Mouse (Mus musculus): Measurements from ENCODE around the gene Lce1a1. TPM values are rescaled to one million over a fixed set of nuclear protein-coding genes. Genes with fewer than 3 reads are reported as not detected.
"Not testable (repeated sequence)": the region's sequence is repeated elsewhere in the genome, so short reads cannot be mapped to it uniquely, and the experiment has no call there.

The Lce1a1 gene
- not detected in 2 replicates for polyA plus RNA-seq (2016; fragmentation: Nextera tagmentation; extraction: Ambion mirVana)

DNA sequence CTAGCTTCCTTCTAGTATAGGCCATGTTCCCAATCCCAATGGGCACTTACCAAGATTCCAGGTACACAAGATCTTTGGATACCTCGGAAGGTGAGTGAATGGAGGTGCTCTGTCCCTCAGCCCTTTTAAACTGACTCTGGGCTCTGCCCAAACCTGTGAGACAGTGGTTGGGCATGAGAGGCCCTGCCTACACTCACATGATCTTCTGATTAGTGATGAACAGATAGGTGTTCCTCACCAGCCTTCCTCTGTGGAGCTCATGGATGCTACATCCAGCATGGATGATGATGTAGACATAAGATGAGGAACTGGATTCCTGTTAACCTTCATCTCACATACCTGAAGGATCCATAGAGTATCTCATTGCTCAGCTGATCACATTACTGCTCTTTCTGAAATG is at the start of gene Lce1a1:
Gene Lce1a1 (minus strand): TSS at position 101 of the 400 bp plus-strand sequence.
- Histone ChIP-seq H3K27ac (no peak within 1 kb of the TSS), H3K9ac (no peak within 1 kb of the TSS), H3K4me2 (replicated peaks) (no peak within 1 kb of the TSS), H3K36me3 (no peaks in the 10 kb centered on the region), H3K4me3 (no peak within 1 kb of the TSS), H3K27me3 (replicated peaks) (no peaks in the 10 kb centered on the region), H3K9me3 (no peaks in the 10 kb centered on the region), H3K4me1 (no peaks in the 10 kb centered on the region)
- ATAC-seq (ENCODE audit: low FRiP score, low read depth), result no peak
- WGBS, result 90% methylated on average over 1 of the region's 1 CpGs

DNA sequence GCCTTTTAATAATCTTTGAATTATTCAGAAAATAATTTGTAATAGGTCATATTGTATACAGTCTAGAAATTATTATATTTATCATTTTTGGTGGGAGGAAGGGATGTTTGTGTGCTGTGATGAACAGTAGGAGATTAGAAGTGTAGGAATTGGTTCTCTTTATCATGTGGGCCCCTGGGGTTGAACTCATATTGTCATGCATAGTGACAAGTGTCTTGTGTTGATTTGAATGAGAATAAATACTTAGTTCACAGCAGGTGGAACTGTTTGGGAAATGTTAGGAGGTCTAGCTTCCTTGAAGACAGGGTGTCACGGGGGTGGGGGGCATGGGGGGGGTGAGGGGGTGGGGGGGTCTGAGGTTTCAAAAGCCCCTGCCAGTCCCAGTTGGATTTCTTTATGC is 46.5 kb upstream of the Lce1a1 start:
- no peak for ATAC-seq (ENCODE audit: low FRiP score, low read depth)
- no peaks in the 10 kb centered on the region for H3K36me3 ChIP-seq
- H3K9ac ChIP-seq, result no peak overlapping the region
- WGBS, result 17% methylated on average over 1 of the region's 1 CpGs
- H3K27ac ChIP-seq, result no peak overlapping the region
- H3K4me3 ChIP-seq, result no peak overlapping the region
- H3K4me2 ChIP-seq (replicated peaks), result no peak overlapping the region
- H3K27me3 ChIP-seq (replicated peaks), result no peaks in the 10 kb centered on the region
- H3K9me3 ChIP-seq, result no peaks in the 10 kb centered on the region
- no peaks in the 10 kb centered on the region for H3K4me1 ChIP-seq

DNA sequence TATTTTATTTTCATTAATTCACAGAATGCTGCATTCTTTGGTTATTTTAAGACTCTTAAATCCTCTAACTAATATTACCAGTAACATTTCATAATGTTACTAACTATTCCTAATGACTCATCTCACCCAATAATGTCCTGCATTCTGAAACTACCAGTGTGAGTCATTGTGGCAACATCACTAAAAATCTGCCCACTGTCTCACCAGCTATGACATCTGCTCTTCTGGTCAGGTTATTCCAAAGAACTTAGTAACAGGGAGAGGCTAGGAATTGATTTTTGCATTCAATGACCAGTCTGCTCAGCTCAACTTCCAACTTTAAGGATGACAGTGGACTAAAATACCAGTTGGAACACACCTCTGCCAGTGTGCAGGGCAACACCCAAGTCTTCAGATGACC is 43.6 kb upstream of the Lce1a1 start:
- H3K4me2 ChIP-seq (replicated peaks), result no peak overlapping the region
- H3K36me3 ChIP-seq, result no peaks in the 10 kb centered on the region
- no peak overlapping the region for H3K4me3 ChIP-seq
- no peaks in the 10 kb centered on the region for H3K27me3 ChIP-seq (replicated peaks)
- no peak overlapping the region for H3K27ac ChIP-seq
- no peak overlapping the region for H3K9ac ChIP-seq
- H3K9me3 ChIP-seq, result no peaks in the 10 kb centered on the region
- ATAC-seq (ENCODE audit: low FRiP score, low read depth), result no peak
- H3K4me1 ChIP-seq, result no peaks in the 10 kb centered on the region

DNA sequence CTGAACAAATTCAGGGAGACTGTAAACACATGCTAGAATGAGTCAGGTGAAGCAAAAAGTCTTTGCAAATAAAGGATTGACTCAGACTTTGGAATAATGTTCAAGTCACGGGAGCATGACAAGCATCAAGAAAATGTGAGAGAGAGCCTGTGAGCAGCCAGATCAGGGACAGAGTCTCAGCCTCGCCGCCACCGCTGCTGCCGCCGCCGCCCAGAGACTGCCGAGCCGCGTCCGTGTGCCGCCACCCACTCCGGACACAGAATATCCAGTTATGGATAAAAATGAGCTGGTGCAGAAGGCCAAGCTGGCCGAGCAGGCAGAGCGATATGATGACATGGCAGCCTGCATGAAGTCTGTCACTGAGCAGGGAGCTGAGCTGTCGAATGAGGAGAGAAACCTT is 41.0 kb upstream of the Lce1a1 start:
- not testable (repeated sequence) for H3K27me3 ChIP-seq (replicated peaks); ATAC-seq (ENCODE audit: low FRiP score, low read depth); H3K9ac ChIP-seq; H3K9me3 ChIP-seq; H3K4me1 ChIP-seq; H3K4me2 ChIP-seq (replicated peaks); H3K36me3 ChIP-seq; H3K27ac ChIP-seq; H3K4me3 ChIP-seq
- WGBS, result 84% methylated on average over 16 of the region's 16 CpGs

DNA sequence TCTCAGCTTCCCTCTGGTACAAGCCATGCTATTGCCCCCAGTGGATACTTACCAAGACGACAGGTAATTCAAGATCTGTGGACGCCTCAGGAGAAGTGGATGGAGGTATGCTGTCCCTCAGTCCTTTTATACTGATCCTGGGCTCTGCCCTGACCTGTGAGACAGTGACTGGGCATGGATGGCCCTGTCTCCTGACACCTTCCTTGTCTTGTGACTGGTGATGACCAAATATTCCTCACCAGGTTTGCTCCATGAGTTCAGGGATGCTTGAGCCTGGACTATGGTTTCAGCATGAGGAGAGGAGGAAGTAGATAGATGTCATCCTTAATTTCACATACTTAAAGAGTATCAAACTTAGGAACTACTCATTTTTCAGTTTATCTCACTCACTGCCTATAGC is 39.0 kb upstream of the Lce1a1 start, which contains the start of gene Lce1d:
Gene Lce1d (minus strand): TSS at position 101 of the 400 bp plus-strand sequence.
- no peak within 1 kb of the TSS for H3K4me2 ChIP-seq (replicated peaks)

DNA sequence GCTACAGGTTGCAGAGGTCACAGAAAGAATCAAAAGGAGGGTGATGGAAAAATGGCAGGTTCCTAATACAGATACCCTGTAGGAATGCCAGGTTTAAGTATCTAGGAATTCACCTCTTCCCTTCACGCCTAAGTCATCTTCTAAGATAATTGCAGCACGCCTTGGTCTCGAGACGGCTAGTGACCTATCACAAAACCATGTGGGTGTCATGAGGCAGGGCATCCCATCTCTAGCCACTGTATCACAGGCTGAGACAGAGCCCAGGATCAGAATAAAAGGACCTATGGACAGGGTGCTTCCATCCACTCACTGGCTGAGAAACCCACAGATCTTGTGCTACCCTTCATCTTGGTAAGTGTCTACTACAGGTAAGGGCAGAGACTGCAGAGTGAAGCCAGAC is 30.8 kb upstream of the Lce1a1 start, which contains the start of gene Lce1c:
Gene Lce1c (plus strand): TSS at position 301 of the 400 bp plus-strand sequence.
- 91% methylated on average over 4 of the region's 4 CpGs for WGBS
- Histone ChIP-seq H3K4me2 (replicated peaks) (no peak within 1 kb of the TSS), H3K27ac (no peak within 1 kb of the TSS), H3K36me3 (no peaks in the 10 kb centered on the region), H3K9me3 (no peaks in the 10 kb centered on the region), H3K9ac (no peak within 1 kb of the TSS), H3K27me3 (replicated peaks) (no peaks in the 10 kb centered on the region), H3K4me3 (no peak within 1 kb of the TSS), H3K4me1 (no peaks in the 10 kb centered on the region)
- no peak for ATAC-seq (ENCODE audit: low FRiP score, low read depth)

More for the DNA sequence above, 39.0 kb upstream of the Lce1a1 start, which contains the start of gene Lce1d:
- H3K36me3 ChIP-seq, result no peaks in the 10 kb centered on the region
- H3K9ac ChIP-seq, result no peak within 1 kb of the TSS
- 62% methylated on average over 2 of the region's 2 CpGs for WGBS
- no peaks in the 10 kb centered on the region for H3K9me3 ChIP-seq
- ATAC-seq (ENCODE audit: low FRiP score, low read depth), result no peak
- no peaks in the 10 kb centered on the region for H3K27me3 ChIP-seq (replicated peaks)
- no peak within 1 kb of the TSS for H3K27ac ChIP-seq
- no peak within 1 kb of the TSS for H3K4me3 ChIP-seq
- no peaks in the 10 kb centered on the region for H3K4me1 ChIP-seq

DNA sequence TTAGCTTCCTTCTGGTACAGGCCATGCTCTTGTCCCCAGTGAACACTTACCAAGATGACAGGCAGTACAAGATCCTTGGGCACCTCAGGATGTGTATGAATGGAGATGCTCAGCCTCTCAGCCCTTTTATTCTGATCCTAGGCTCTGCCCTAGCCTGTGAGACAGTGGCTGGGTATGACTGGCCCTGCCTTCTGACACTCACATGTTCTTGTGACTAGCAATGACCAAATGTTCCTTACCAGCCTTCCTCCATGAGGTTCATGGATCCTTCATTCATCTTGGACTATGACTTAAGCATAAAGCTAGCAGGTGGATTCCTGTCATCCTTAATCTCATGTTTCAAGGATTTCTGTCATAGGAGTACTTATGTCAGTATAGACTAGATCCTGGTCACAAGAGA is 22.1 kb upstream of the Lce1a1 start, which contains the start of gene Lce1a2:
Gene Lce1a2 (minus strand): TSS at position 101 of the 400 bp plus-strand sequence.
- Histone ChIP-seq H3K27ac (no peak within 1 kb of the TSS), H3K9ac (no peak within 1 kb of the TSS), H3K4me1 (no peaks in the 10 kb centered on the region), H3K4me3 (no peak within 1 kb of the TSS), H3K9me3 (no peaks in the 10 kb centered on the region), H3K27me3 (replicated peaks) (no peaks in the 10 kb centered on the region), H3K4me2 (replicated peaks) (no peak within 1 kb of the TSS), H3K36me3 (no peaks in the 10 kb centered on the region)
- ATAC-seq (ENCODE audit: low FRiP score, low read depth), result no peak

DNA sequence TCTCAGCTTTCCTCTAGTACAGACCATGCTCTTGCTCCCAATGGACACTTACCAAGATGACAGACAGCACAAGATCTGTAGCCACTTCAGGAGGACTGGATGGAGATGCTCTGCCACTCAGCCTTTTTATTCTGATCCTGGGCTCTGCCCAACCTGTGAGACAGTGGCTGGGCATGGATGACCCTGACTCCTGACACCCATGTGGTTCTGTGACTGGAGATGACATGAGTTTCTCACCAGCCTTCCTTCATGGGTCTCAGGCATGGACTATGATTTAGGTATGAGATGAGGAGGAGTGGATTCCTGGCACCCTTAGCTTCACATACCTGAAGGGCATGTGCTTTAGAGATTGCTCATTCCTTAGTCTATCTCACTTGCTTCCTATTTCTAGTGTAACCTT is 8.7 kb upstream of the Lce1a1 start, which contains the start of gene Lce1b:
Gene Lce1b (minus strand): TSS at position 101 of the 400 bp plus-strand sequence.
- H3K4me1 ChIP-seq, result no peaks in the 10 kb centered on the region
- no peaks in the 10 kb centered on the region for H3K9me3 ChIP-seq
- no peak within 1 kb of the TSS for H3K27ac ChIP-seq
- no peak within 1 kb of the TSS for H3K4me3 ChIP-seq
- no peak within 1 kb of the TSS for H3K9ac ChIP-seq
- H3K4me2 ChIP-seq (replicated peaks), result no peak within 1 kb of the TSS
- no peaks in the 10 kb centered on the region for H3K27me3 ChIP-seq (replicated peaks)
- ATAC-seq (ENCODE audit: low FRiP score, low read depth), result no peak
- no peaks in the 10 kb centered on the region for H3K36me3 ChIP-seq

DNA sequence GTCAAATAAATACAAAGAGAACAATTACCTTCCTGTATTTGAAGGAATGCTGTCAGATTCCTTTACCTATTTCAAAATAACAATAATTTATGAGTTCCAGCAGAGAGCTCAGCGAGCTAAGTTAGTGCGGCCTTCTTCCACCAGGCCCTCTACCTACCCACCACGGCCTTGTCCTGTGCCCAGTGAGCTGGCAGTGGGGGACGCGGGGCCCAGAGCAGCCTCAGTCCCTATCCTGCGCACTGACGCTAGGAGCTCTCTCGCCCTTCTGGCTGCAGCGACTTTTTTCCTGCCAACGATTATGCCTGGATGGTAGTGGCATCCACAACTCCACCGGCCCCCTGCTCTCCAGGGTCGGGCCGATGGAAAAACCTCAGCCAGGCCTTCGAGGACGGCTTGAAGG is 8.3 kb downstream of the Lce1a1 start:
- H3K27me3 ChIP-seq (replicated peaks), result no peaks in the 10 kb centered on the region
- H3K9me3 ChIP-seq, result no peaks in the 10 kb centered on the region
- no peak for ATAC-seq (ENCODE audit: low FRiP score, low read depth)
- 93% methylated on average over 15 of the region's 15 CpGs for WGBS
- no peaks in the 10 kb centered on the region for H3K4me1 ChIP-seq
- H3K4me3 ChIP-seq, result no peak overlapping the region
- no peaks in the 10 kb centered on the region for H3K36me3 ChIP-seq
- H3K9ac ChIP-seq, result no peak overlapping the region
- H3K4me2 ChIP-seq (replicated peaks), result no peak overlapping the region
- H3K27ac ChIP-seq, result no peak overlapping the region

DNA sequence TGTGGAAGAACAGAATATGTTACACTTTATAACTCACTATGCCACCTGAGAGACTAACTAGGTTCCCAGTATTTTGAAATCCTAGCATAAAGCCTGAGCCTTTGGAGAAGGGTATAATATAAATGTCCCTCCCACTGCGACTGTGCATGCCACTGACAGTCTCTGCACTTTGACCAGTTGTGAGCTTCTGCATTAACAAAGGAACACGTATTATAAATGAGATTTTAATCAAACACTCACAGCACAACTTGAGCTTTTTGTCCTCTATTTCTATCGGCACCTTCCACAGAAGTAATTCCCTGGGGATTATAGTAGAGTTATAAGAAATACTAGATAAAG is 9.5 kb downstream of the Lce1a1 start:
- no peak overlapping the region for H3K4me2 ChIP-seq (replicated peaks)
- H3K27me3 ChIP-seq (replicated peaks), result no peaks in the 10 kb centered on the region
- H3K9ac ChIP-seq, result no peak overlapping the region
- H3K4me3 ChIP-seq, result no peak overlapping the region
- no peaks in the 10 kb centered on the region for H3K9me3 ChIP-seq
- no peak overlapping the region for H3K27ac ChIP-seq
- no peaks in the 10 kb centered on the region for H3K4me1 ChIP-seq
- ATAC-seq (ENCODE audit: low FRiP score, low read depth), result no peak
- 80% methylated on average over 3 of the region's 3 CpGs for WGBS
- H3K36me3 ChIP-seq, result no peaks in the 10 kb centered on the region

DNA sequence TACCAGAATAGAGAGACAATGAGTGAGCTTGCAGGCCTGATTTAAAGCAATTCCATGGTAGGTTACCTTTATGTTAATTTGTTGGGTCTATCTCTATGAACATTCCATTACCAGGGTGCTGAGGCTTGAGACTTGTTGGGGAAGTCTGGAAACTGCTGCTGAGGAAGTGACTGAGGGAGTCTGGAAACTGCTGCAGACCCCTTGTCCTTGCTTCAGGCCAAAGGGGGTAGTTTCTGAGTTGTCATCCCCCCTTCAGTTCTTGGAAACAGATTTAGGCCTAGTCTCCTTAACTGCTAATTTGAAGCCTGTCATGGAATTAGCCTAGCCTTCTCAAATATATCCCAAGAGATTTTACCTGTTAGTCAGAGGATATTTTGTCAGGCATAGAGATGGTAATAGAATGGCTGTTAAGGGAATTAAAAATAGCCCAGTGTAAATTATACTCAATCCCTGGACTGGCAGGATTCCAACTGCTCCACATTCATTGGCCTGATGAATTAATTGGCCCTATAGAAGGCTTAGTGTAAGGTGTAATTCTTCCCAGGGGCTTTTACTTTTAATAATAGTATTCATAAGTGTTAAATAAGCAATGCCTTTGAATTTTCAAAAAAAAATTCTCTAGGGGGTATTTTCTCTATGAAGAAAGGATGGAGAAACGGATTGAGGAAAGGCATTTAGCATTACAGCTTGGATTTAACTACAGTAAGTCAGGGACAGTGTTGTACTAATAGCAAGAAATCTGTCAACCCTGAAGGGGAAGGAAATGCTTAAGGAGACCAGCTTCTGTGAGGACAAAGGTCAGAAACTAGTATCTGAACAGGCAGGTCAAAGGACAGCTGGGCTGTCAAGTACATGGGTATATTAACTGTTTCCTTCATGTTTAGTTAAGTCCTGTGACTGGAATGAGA is 10.1 kb downstream of the Lce1a1 start:
- Histone ChIP-seq H3K9me3 (no peaks in the 10 kb centered on the region), H3K27ac (no peak overlapping the region), H3K4me3 (no peak overlapping the region), H3K9ac (no peak overlapping the region), H3K27me3 (replicated peaks) (no peaks in the 10 kb centered on the region), H3K4me1 (no peaks in the 10 kb centered on the region), H3K4me2 (replicated peaks) (no peak overlapping the region), H3K36me3 (no peaks in the 10 kb centered on the region)
- ATAC-seq (ENCODE audit: low FRiP score, low read depth), result 0 out of 2 replicates have a peak, but pooled peaks have one; percentile 44
- WGBS, result 53% methylated on average over 1 of the region's 1 CpGs

DNA sequence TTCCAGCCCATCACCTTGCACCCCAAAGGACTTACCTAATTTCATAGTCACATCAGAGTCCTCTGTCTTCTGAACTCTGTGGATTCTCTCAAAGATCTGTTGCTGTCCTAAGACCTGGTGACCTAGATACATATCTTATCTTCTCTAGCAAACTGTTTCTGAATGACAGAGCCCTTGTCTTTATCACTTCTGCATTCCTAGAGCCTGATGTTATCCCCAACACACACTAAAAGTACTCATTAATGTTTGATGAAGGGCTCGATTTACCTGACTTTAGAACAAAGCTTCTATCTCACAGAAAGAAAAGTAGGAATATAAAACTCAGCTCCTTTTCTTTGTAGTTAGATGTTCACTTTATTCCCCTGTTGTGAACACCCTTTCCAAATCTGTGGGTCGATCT is 26.5 kb downstream of the Lce1a1 start, which contains the start of gene Lce6a:
Gene Lce6a (minus strand): TSS at position 101 of the 400 bp plus-strand sequence.
- Histone ChIP-seq H3K27ac (no peak within 1 kb of the TSS), H3K4me3 (no peak within 1 kb of the TSS), H3K4me1 (no peaks in the 10 kb centered on the region), H3K27me3 (replicated peaks) (no peaks in the 10 kb centered on the region), H3K9me3 (no peaks in the 10 kb centered on the region), H3K9ac (no peak within 1 kb of the TSS), H3K36me3 (no peaks in the 10 kb centered on the region), H3K4me2 (replicated peaks) (no peak within 1 kb of the TSS)
- no peak for ATAC-seq (ENCODE audit: low FRiP score, low read depth)
- WGBS, result 85% methylated on average over 2 of the region's 2 CpGs

DNA sequence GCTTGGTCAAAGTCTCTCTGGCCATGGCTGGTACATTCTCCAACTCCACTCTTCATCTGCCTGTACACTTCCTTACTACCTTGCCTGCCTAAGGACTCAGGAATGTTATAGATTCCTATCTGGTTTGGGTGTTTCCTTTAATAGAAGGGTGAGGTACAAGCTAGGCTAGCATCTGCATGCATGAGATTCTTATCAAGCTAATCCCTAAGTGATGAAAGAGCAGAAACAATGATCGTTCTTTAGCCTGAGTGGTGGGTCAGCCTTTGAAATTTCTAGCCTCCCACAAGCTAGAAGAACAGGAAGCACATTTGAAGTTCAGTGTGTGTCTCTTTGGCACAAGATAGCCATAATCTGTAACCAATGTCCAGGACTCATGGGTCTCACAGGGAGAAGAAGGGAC is 38.3 kb downstream of the Lce1a1 start:
- ATAC-seq (ENCODE audit: low FRiP score, low read depth), result no peak
- no peak overlapping the region for H3K4me3 ChIP-seq
- no peak overlapping the region for H3K4me2 ChIP-seq (replicated peaks)

More for the DNA sequence above, 38.3 kb downstream of the Lce1a1 start:
- H3K9me3 ChIP-seq, result no peaks in the 10 kb centered on the region
- H3K4me1 ChIP-seq, result no peaks in the 10 kb centered on the region
- H3K36me3 ChIP-seq, result no peaks in the 10 kb centered on the region
- no peak overlapping the region for H3K9ac ChIP-seq
- 68% methylated on average over 1 of the region's 1 CpGs for WGBS
- H3K27me3 ChIP-seq (replicated peaks), result no peaks in the 10 kb centered on the region
- H3K27ac ChIP-seq, result no peak overlapping the region

Data from neural tube, embryonic 12.5 days (tissue).